Mouse (Mus musculus) neural tube, embryonic 11.5 days (tissue): Measurements from ENCODE around the gene Dapk2. TPM values are rescaled to one million over a fixed set of nuclear protein-coding genes. Genes with fewer than 3 reads are reported as not detected.

Experiments used
- polyA plus RNA-seq: library from polyadenylated mRNA; unstranded; fragments of >200 nt; fragmentation: Nextera tagmentation; extraction: Ambion mirVana; gene quantifications from 2 replicates; pipeline ENCODE4 v1.2.1, GENCODE M21; 2014

Gene Dapk2
- polyA plus RNA-seq, 1 experiment from 2014 or later, result 3.1 TPM

Other genes with a start within 250 kb of the Dapk2 start
- gene Trip4, start 249.4 kb upstream of the Dapk2 start, polyA plus RNA-seq, result 35.4 and 36.2 TPM in 2 replicates
- gene Csnk1g1, start 249.3 kb upstream of the Dapk2 start, polyA plus RNA-seq, result 20.9 and 22.2 TPM in 2 replicates
- 517 and 527 TPM in 2 replicates for gene Ppib, start 98.0 kb upstream of the Dapk2 start, polyA plus RNA-seq
- gene Snx22, start 88.5 kb upstream of the Dapk2 start, polyA plus RNA-seq, result 3.4 and 4.9 TPM in 2 replicates
- gene Snx1, start 31.6 kb upstream of the Dapk2 start, polyA plus RNA-seq, result 127 and 131 TPM in 2 replicates
- gene Ciao2a, start 31.6 kb upstream of the Dapk2 start, polyA plus RNA-seq, result 126 and 131 TPM in 2 replicates
- 37.6 and 38.2 TPM in 2 replicates for gene Herc1, start 192.2 kb downstream of the Dapk2 start, polyA plus RNA-seq